Mouse (Mus musculus) right cerebral cortex, postnatal 4 days (tissue): ENCODE data around the gene Lrrfip2.

Experiments used
- DNase-seq: peaks from one replicate; pipeline ENCODE4 v3.0.0-alpha.2; 2022

The Lrrfip2 gene

DNA sequence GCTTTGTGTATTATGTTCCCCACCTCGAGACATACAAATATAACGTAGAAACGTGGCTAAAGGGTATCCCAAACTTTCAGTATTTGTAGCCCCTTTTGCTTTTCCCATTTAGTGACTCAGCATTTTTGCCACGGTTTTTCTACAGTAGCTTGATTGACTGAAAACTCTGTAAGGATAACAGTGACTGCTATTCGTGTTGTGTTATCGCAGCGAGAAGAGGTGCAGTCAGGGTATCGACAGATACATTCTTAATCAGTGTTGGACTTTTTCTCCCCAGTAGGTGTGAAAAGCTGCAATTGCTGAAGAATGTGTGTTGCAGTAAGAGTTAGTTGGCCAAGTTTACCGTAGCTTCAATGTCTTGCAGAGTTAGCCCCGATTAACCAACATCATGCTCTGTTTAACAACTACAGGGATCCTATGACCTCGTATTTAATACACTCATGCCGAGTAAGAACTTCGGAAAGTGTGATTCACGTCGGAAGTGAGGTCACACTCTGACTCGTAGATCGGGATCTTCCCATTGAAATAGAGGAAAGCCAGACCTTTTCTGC, 1.6 kb downstream of the Lrrfip2 start:
- DNase-seq = no peak

GRCm38 (mm10) chr9:111122446-111122845, 5.1 kb downstream of the Lrrfip2 start:
- DNase-seq = no peak

DNA sequence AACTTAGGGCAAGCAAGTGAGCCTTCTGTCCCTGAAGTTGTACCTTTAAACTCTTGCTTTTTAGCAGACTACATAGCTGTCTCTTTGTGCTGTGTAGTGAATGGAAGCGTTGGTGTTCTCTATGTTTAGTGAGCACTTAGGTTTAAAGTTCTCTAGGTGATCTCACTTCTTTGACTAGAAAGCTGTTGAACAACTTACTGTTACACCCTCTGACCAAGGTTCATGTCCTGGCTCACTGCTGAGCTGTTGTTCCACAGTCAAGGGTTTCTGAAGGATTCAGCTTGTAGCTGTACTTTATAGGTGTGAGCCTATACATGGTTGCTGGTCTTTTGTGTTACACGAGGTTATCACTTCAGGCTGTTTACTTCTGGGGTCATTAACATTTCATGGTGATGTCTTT, 5.9 kb downstream of the Lrrfip2 start:
- no peak for DNase-seq

DNA sequence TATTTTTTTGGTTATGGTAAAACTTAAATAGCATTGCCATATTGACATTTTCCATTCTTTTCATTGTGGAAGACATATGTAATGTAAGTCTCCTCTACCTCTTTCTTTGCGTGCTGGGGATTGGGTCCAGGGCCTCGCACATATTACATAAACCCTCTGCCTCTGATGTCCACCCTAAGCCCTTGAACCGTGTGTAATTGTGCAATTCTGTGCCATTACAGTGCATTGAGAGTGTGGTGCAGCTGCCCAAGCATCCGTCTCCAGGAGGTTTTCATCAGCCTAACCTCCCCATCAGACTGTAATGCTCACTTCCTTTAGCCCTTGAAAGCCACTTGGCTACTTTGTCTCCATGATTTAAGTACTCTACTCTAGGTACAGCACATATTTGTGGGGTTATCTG, 7.0 kb downstream of the Lrrfip2 start:
- DNase-seq = no peak

DNA sequence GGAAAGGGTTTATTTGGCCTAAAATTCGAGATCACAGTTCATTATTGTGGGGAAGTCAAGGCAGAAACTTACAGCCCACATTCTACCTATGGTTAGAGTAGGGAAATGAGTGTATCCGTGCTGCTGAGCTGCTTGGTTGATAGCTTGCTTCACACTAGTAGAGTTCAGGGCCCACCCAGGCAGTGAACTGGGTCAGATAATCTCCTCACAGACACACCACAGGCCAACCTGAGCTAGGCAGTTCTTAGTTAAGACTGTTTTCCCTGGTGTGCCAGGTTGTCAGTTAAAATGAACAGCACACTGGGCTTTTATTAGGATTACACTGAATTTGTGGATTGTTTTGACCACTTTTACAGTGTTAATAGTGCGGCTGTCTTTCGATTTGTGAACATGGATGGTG, 9.3 kb downstream of the Lrrfip2 start:
- no peak for DNase-seq

- DNase-seq = no peak
Measured at GRCm38 (mm10) chr9:111127749-111128148, 10.4 kb downstream of the Lrrfip2 start.

DNA sequence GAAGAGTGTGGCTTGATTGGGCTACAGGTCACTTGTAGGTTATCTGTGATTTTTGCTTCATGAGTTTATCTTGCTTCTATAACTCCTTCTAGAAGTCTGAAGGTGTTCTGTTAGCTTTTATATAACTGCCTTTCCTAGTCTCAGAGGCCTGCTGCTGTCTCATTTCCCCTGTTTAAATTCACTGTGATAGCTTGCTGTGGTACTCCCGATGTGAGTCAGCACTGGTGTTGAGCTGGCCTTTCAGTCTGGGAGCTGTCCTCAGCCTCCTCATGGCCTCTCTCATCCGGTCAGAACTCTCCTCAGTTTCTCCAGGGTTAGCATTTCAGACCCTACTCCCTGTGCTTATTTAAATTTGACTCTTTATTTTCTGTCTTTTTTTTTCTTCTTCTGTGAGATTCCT, 12.7 kb downstream of the Lrrfip2 start:
- no peak for DNase-seq

DNA sequence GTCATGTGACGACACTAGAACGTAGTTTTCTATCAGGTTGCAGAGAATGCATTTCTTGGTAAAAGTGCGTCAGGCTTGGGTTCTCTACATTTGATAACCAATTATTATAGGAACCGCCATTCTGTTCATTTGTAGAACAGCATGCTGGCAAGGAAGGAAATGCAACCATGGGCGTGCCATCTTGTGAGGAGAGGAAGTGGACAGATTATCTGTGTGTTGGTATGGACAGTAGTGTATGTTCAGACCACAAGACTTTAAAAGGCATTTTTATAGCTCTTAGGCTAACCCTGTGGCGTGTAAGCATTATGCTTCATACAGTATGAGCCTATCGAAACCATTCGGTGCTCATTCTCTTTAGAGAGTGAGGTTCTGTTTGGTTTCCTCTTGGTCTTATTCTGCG, 20.8 kb downstream of the Lrrfip2 start:
- no peak for DNase-seq

- DNase-seq = no peak
Measured at GRCm38 (mm10) chr9:111142721-111143120, 25.3 kb downstream of the Lrrfip2 start.

DNA sequence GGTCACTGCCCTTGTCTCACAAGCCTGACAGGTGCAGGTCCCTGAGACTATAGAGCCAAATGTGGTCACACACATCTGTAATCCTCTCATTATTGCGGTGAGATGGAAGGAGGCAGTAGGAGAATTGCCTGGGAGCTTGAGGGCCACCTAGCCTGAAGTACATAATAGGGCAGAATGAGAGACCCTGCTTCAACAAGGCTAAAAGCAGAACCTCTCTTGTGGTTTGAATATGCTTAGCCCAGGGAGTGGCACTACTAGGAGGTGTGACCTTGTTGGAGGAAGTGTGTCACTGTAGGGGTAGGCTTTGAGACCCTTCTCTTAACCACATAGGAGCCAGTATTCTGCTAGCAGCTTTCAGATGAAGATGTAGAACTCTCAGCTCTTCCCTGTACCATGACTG, 26.0 kb downstream of the Lrrfip2 start:
- no peak for DNase-seq

DNA sequence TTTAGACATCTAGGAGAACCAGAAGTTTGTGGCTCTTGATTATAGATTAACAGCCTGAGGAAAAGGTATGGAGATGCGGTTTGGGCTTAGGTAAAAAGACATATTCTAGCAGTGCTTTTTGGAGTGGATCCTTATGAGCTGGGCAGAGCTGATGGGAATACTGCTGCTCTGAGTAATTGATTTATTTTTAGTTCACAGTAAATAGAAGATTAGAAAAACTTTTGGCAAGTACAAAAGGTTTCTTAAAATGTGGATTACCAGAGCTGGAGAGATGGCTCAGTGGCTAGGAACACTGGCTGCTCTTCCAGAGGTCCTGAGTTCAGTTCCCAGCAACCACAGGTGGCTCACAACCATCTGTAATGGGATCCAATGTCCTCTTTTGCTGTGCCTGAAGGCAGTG, 27.3 kb downstream of the Lrrfip2 start:
- DNase-seq = no peak

DNA sequence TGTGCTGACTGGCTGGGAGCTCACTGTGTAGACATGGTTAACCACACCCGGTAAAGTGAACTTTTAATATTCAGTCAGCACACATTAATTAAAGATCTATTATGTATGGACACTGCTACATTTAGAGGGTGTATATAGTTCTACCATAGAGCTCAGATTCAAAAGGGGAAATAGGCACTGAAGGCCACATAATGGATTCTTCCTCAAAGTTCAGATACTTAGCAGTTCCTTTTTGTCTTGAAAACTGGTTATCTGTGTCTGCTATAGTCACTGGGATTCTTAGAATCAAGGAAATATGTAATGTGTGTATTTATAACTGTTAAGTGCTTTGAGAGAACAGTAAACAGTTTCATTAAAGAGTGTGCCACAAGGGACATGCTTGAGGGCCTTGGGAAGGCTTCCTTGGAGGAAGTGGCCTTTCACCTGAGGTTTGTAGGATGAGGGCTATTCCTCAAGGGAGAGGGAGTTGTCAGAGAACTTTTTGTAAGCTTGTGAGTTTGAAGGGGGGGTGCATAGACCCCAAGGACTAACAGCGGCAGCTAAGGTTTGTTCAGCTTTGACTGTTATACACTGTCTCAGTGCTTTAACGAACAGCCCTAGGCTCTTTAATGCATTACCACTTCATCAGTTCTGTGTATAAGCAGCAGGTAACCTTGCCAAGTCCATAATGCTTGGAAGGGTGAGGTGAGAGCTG, 28.3 kb downstream of the Lrrfip2 start:
- DNase-seq = no peak

DNA sequence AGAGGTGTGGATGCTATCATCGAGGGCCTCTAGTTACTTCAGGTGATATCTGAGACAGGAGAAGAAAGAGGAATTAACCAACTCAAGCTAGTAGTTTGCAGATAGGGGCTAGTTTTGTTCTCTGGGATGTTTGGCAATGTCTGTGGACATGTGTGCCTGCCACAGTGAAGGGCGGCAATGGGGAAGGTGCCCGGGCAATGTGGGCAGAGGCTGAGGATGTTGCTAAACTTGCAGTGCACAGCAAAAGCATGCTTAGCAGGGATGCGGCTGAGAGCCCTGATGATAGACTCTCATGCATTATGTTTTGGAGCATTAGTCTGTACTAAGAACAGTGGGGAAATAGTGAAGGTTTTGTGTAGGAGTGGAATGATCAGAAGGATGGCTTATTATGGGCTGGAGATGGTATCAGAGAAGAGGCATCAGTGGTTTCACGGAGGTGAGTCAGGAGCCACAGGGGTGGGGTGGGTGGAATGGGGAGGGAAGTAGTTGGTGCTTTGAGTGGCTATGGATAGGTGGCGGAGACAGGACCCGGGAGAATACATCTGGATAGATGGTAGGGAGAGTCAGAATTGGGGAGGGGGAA, 28.9 kb downstream of the Lrrfip2 start:
- no peak for DNase-seq

DNA sequence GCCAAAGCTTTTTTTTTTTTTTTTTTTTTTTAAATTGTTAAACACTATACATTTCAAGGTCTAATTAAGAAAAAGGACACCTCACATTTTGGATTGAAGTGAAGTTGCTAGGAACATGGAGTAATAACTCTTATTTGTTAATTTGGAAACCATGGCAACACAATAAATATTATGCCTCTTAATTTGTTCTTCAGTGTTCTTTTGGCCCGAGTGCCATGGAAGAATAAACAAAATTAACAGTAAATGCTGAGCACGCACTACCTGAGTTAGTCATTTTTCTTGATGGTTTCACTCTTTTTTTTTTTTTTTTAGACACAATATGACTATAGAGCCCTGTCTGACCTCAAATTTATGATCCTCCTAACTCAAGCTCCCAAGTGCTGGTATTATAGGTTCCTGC, 30.6 kb downstream of the Lrrfip2 start:
- DNase-seq = no peak

DNA sequence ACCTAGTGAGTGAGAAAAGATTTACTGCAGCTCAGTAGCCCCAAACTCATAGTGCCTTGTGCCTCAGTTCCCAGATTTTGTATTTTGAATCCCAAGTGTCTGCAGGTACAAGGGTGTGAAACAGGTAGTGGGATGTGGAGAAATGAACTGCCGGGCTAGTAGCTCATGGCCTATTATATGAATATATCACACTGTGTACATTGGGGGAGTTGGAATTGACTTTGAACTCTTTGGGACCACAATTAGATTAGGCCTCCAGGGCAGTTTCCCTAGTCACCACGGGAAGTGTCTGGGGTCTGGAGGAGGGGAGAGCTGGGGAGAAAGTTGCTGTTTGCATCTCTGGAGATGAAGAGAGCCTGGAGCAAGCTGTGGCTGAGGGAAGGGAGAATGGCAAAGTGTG, 31.0 kb downstream of the Lrrfip2 start:
- no peak for DNase-seq

DNA sequence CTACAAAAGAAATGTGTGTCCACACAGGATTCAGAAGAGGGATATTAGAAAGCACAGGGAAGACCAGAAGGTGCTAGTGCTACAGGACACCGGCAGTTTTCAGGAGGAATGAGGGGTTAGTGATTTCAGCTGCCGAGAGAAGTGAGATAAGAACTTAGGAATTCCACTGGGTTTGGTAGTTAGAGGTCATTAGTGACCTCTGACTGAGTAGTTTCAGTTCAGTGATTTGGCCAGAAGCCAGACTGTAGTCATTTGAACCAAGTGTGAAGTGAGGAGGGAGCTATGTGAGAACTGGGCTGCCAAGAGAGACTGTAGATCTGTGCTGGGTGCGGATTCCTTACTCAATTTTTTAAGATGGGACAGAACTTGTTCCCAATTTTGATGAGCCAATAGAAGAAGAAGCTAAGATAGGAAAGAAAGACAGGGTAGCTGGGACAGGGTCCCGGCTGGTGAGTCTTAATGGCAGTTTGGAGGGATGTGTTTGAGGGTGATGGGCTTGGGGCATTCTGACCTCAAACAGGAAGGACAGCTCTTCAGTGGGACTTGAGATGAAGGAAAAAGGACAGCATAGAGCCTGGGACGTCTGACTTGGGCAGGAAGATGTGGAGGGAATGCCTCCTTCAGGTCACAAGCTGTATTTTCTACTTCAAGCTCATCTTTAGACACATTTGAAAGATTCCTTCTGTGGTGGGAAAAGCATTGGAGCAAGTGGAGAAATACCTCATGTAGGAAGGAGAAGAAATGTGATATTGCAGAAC, 32.0 kb downstream of the Lrrfip2 start:
- DNase-seq = no peak

DNA sequence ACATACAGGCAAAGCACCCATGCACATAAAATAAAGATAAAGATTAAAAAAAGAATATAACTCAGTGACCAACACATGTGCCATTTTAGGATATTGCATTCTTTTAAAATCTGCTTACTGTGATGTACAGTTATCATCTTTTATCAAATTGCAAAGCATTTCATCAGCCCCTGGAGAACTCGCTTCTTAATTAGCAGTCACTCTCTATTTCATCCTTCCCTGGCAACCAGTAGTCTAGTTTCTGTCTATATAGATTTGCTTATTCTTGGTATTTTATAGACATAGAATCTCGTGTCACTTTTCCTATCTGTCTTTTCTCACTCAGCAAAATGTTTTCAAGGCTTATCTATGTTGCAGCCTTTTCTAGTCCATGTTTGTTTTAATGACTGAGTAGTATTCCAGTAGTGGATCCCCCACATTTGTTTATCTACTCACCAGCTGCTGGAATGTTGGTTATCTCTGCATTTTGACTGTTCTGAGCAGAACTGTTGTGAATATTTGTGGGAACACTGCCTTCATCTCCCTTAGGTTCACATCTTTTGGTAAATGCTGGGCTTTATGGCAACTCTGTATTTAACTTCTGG, 35.0 kb downstream of the Lrrfip2 start:
- no peak for DNase-seq

GRCm38 (mm10) chr9:111153026-111153425, 35.6 kb downstream of the Lrrfip2 start:
- DNase-seq = no peak

DNA sequence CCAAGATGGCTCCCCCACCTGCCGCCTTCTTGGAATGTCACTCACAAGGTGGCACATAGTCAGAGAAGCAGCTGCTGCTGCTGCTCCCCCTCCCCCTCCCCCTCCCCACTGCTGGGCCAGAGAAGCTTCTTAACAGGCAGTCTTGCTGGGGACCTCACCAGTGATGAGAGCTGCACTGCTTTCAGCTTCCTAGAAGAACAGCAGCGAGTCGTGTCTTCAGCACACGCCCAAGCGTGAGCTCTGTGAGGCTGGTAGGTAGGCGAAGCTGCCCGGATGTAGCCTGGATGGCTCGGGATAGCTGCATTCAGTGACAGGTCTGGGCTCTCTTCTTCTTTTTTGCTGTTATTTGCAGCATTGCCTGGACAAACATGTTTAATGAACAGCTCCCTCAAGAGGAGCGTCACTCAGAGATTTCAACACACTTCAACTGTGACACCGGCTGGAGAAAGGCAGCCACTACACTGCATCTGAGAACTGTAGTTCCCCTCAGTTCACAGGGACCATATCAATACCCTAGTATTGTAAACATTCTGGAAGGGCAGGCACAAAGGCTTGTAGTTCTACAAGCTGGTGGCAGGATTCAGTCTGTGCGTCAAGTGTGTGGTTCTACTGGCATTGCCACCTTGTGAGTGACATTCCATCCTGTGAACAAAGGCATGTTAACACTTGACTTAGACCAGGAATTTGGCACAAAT, 38.5 kb downstream of the Lrrfip2 start:
- DNase-seq = no peak

GRCm38 (mm10) chr9:111159562-111159961, 42.2 kb downstream of the Lrrfip2 start:
- DNase-seq = no peak

GRCm38 (mm10) chr9:111161213-111161612, 43.8 kb downstream of the Lrrfip2 start:
- no peak for DNase-seq

GRCm38 (mm10) chr9:111166612-111167011, 49.2 kb downstream of the Lrrfip2 start:
- DNase-seq = no peak

DNA sequence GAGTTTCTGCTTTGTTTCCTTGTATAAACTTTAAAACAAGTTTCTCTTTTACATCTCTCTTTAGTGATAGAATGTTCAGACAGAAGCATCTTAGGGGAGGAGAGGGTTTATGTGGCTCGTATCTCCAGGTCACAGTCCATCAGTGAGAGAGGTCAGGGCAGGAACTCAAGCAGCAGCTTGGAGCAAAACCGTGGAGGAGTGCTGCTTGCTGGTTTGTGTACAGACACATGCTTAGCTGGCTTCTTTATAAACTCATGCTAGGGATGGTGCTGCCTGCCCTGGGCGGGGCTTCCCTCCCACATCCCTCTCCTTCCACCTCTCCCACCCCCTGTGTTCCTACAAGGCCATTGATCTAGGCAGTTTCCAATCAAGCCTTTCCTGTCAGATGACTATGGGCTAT, 53.0 kb downstream of the Lrrfip2 start:
- DNase-seq = no peak
